Mouse (Mus musculus) heart, postnatal 25 days (tissue): ENCODE measurements at regions not wholly inside any gene's neighbourhood (a gene's known extent, or its start where the extent isn't known, plus 50 kb on each side); places are given as distances from the start of the nearest gene placed in this dataset.

Experiments
- DNase-seq: peaks from one replicate; pipeline ENCODE4 v3.0.0; 2022; ENCODE audit warnings: low spot score
- intact Hi-C: fragments of 180-260 bp; cut with DNase I; formaldehyde crosslinking; loops from one replicate; pipeline ENCODE4 v1.15.1; 2025

GRCm38 (mm10) chr11:54195954-54196353, 53.5 kb downstream of the Csf2 start:
- intact Hi-C loops: no loop called here
- DNase-seq: no peak

DNA sequence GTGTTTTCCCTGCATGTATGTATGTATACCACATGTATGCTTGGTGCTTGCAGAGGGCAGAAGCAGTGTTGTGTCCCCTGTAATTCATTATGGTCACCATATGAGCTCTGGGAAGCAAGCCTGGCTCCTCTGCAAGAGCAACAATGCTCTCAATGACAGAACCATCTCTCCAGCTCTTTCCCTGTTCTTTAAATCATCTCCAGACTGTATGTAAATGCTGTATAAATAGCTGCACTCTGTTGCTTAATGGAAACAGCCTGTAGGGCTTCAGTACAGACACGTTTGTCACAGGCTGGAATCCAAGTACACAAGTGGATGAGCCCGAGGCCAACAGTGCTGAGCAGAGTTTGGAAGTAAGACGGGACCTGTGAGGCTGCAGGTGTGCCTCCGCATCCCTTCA, 54.7 kb downstream of the Csf2 start:
- no peak for DNase-seq
- intact Hi-C loops: no loop called here

DNA sequence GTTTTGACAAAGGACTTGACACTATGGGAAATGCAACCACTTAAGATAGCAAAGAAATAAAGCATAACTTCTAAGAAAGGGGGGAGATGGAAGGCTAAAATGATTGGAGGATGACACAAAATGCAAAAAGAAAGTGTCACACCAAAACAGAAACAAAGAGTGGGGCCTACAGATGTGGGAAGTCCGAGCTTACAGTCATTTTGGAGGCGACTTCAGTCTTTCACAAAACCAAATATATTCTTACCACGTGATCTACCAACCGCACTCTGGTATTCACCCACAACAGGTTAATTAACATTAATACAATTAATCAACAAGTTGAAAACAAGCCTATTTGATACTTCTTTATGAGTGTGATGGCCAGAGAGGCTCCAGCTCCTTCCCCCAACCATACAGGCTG, 57.2 kb downstream of the Csf2 start:
- no peak for DNase-seq
- intact Hi-C loops: no loop called here

DNA sequence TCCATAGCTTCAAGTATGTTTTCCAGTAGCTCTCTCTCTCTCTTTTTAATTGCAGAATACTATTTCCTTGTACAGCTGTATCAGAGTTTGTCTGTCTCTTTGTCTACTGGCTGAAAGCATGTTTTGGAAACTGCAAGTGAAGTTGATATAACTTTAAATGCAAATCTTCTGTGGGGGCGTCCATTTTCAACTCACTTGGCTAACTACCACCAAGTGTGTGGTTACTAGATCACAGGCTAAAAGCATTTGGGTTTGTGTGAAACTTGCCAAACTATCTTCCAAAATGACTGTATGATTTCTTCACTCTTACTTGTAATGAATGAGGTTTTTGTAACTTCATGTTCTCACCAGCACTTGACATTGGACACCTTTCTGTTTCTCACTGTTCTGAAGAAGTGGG, 61.6 kb downstream of the Csf2 start:
- intact Hi-C loops: no loop called here
- no peak for DNase-seq

GRCm38 (mm10) chr11:54187377-54187776, 62.1 kb downstream of the Csf2 start:
- no peak for DNase-seq
- intact Hi-C loops: no loop called here

GRCm38 (mm10) chr11:54185710-54186325, 63.6 kb downstream of the Csf2 start:
- no peak for DNase-seq
- intact Hi-C loops: no loop called here

DNA sequence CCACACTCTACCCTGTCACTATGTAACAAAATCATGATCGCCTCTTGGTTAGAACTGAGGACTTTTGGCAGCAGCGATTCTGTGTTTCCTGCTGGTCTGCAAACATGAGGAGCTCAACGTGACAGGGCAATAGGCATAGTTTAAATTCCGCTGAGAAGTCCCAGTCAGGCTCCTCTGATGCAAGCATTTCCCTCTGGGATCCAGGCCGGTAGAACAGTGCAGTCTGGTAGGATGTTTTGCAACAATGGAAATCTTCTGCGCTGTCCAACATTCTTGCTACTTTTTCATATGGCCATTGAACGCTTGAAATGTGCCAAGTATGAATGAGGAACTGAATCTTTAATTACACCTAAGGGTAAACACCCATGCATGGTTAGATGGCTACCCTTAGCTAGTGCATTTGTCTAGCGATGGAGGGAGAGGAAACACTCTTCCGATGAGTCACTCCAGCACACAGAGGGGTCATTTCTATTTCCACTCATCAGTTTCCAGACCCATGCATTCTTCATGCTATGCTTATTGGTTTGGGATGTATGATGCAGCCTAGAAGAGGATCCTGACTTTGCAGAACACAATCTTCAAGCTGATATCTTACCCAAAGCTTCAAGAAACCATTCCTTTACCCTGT, 67.7 kb downstream of the Csf2 start:
- intact Hi-C loops: no loop called here
- peak; percentile 58 for DNase-seq
